Mouse (Mus musculus): ENCODE results near the gene Fam189a1. TPM values are rescaled to one million over a fixed set of nuclear protein-coding genes. Genes with fewer than 3 reads are reported as not detected.

Fam189a1 gene
- total RNA-seq, 2 experiments from 2014 or later = not detected

- intact Hi-C loops (cut with DNase I) = no loop called here
These were observed 401.2 kb downstream of the Fam189a1 start for GRCm38 (mm10) chr7:64755141-64755540.

DNA sequence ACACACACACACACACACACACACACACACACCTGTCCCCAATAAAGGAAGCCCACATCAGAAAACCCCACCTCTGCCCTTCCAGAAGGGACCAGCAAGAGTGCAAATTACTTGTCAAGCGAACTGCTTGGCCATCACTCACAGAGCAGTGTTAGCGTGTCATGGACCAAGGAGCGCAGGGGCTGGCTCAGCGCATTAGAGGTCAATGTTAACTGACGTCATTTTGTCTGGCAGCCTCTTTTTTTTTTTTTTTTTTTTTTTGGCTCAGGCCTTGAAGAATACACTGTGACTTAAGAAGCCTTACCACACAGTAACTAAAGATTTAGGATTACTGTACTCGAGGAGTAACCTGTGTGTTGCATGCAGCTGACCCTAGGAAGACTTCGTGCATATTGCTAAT is 402.2 kb downstream of the Fam189a1 start:
- intact Hi-C loops (cut with DNase I) = no loop called here
- no peak for DNase-seq

More at GRCm38 (mm10) chr7:64755141-64755540, 401.2 kb downstream of the Fam189a1 start:
- DNase-seq = no peak

- intact Hi-C loops (cut with DNase I) = no loop called here
- no peak for DNase-seq
These were observed 402.7 kb downstream of the Fam189a1 start for GRCm38 (mm10) chr7:64753678-64754077.

- no peak for DNase-seq
- intact Hi-C loops (cut with DNase I) = no loop called here
These were observed 404.2 kb downstream of the Fam189a1 start for GRCm38 (mm10) chr7:64752133-64752532.

DNA sequence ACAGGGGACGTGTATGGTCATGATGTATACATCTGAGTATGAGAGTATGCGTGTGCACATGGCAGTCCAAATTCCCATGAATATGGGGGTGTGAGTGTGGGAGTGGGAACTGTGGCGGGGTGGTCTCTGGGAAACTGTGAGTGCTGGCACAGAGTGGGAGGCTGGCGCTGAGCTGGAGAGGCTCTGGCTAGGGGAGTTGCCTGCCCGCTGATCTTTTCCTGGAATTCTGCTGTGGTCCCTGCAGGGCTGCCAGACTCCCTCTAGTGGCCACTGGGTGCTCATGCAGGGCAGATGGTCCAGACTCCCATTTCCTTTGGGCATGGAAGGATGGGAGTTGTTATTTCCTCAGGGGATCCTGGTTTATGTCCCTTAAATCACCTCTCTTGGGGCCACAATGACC is 404.9 kb downstream of the Fam189a1 start:
- intact Hi-C loops (cut with DNase I) = no loop called here
- DNase-seq = peak; percentile 41 to 63

DNA sequence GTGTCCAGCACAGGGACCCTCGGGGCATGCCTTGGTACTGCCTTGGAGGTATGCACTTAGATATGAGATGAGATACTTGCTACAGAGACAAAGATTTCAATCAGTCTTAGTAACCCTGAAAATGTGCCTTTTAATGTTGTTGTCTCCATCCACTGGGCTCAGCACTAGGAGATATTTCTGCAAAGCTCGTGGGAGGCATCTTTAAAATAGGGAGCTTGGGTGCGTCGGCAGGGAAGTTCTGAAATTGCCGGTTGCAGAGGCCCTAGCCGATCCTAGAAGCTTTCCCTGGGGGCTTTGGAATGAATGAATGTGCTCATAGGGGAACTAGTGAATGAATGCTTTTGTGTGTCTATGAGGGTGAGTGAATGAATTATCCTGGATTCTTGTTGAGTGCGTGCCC is 412.8 kb downstream of the Fam189a1 start:
- intact Hi-C loops (cut with DNase I) = loop anchor here (5.0 to 10.0 kb wide), 3 partner anchors 319 to 991 kb away; no protein-coding TSS in a partner anchor
- no peak for DNase-seq

DNA sequence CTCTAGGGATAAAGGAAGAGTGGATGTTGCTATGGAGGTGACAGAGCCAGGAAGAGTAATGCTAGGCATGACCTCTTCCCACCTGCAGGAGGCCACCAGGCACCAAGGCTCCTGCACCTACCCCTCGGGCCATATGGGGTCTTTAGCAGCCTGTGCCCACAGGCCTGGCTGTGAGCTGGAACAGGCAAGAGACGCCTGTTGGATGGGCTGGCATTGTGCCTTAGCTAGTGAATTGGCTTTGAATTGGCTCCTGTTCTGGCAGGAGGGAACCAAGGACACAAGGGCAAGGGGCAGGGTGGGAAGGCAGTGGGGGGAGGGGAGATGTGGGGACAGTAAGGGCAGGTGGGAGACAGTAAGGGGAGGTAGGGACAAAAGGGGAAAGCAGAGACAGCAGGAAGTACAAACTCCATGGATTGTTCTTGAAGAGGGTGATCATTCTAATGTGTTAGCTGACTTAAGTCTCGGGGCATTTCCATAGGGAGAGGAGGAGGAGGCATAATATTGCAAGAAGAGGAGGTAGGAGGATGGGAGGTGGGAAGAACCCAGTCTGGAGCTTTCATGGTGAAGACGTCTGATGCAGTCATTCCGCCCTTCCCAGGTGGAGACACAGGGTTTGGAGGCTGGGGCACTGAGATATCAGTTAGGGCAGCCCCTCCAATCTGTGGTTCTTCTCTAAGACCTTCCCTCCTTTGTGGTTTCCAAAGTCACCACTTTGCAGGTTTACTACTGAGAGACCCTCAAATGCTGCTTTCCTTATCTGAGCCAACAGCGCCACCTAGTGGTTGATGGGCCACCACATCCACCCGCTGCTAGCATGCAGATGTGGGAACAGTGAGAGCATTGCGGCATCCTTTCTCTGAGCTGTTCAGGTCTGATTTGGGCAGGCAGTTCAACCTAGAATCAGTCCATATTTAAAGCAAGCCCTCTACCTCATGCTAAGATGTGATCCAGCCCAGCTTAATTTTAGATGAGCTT is 414.8 kb downstream of the Fam189a1 start:
- DNase-seq = peak; percentile 70 to 81
- intact Hi-C loops (cut with DNase I) = loop anchor here (5.0 to 10.0 kb wide), 3 partner anchors 317 to 989 kb away; no protein-coding TSS in a partner anchor

GRCm38 (mm10) chr7:64739131-64739530 is 417.2 kb downstream of the Fam189a1 start:
- DNase-seq = no peak
- intact Hi-C loops (cut with DNase I) = no loop called here

GRCm38 (mm10) chr7:64729785-64730184 is 426.6 kb downstream of the Fam189a1 start:
- peak; percentile 8 to 31 for DNase-seq

GRCm38 (mm10) chr7:64728816-64729215 is 427.6 kb downstream of the Fam189a1 start:
- intact Hi-C loops (cut with DNase I) = no loop called here
- DNase-seq = no peak

More at GRCm38 (mm10) chr7:64729785-64730184, 426.6 kb downstream of the Fam189a1 start:
- intact Hi-C loops (cut with DNase I) = no loop called here

- intact Hi-C loops (cut with DNase I) = no loop called here
- DNase-seq = no peak
These were observed 428.2 kb downstream of the Fam189a1 start for GRCm38 (mm10) chr7:64728181-64728591.

- intact Hi-C loops (cut with DNase I) = no loop called here
These were observed 430.2 kb downstream of the Fam189a1 start for GRCm38 (mm10) chr7:64725967-64726695.

DNA sequence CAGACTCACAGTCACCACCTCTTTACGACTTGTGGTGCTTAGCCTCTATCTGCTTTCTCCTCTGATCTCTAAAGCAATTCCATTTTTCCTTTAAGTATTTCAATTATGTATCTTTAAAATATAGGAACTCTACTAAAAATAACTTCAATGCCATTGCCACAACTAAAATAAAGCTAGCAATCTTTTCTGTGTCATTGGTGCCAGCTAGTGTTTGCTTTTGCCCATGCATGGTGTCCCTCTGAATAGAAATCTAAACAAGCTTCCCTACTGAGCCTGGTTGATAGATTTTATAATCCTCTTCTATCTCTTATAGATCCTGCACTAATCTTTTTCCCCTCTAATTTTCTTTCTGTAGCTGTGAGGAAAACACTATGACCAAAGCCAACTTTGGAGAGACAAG is 432.0 kb downstream of the Fam189a1 start:
- intact Hi-C loops (cut with DNase I) = no loop called here
- DNase-seq = no peak

More at GRCm38 (mm10) chr7:64725967-64726695, 430.2 kb downstream of the Fam189a1 start:
- peak in 1 of 2 experiments; percentile 11 for DNase-seq

- no peak for DNase-seq
- intact Hi-C loops (cut with DNase I) = no loop called here
These were observed 433.1 kb downstream of the Fam189a1 start for GRCm38 (mm10) chr7:64723313-64723712.

DNA sequence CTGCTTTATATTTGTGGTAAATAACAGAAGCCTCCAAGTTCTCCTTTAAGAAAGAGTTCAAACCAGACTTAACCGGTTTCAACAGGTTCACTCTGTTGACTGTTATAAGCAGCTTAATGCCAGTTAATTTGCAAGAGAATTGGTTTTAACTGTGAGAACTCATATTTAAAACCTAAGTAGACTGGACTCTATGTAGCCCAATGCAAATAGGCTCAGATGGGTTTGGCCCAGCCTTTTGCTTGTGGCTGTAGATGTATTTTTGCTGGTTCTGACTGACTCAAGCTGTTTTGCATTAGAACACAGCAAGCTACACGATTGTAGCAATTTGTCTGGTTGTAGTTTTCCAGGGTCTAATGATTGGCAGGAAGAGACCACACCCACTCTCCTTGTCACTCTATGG is 440.1 kb downstream of the Fam189a1 start:
- intact Hi-C loops (cut with DNase I) = no loop called here
- no peak for DNase-seq

DNA sequence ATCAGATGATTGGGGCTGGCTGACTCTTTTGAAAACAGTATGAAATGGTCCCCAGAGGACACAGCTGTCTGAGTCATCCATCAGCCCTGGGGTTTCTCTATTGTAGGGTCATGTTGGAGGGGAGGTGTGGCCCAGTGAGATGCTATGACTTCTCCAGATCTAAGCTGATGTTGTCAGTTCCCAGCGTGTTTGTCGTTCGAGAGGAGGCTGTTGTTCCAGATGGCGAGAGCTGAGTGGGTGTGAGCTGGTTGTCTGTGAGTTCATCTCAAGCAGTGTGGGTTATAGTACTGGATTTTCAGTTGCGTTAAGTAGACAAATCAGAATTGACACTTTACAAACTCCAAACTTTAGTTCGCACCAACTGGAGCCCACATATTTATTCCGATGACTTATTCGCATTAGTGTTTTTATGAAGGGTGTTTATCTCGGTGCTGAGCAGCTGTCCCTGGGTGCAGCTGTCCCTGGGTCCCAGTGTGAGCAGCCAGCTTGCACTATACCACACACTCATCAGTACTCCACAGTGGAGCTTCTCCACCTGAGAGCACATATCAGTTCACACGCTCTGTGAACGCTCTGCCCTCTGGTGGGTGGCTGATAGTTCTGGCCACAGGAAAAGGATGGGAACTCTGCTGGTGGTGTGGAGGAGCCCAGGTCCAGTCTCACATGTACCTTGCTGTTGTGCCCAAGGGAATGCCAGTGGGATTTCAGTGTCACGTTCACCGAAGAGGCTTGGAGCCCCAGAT is 446.7 kb downstream of the Fam189a1 start:
- intact Hi-C loops (cut with DNase I) = no loop called here
- DNase-seq = no peak

GRCm38 (mm10) chr7:64708176-64708575 is 448.2 kb downstream of the Fam189a1 start:
- intact Hi-C loops (cut with DNase I) = no loop called here
- no peak for DNase-seq
